Mouse (Mus musculus) thymus, adult 18-20 months (tissue): ENCODE data around the gene Lpp.

Experiments used
- DNase-seq, 2 experiments: peaks; one replicate each; pipeline ENCODE4 v3.0.0; 2022; ENCODE audit warnings: mixed read lengths in 2 of 2

The Lpp gene

GRCm38 (mm10) chr16:24822182-24822875 lies 429.0 kb downstream of the Lpp start:
- no peak for DNase-seq

- no peak for DNase-seq
Observed at GRCm38 (mm10) chr16:24822918-24823317, 429.6 kb downstream of the Lpp start.

GRCm38 (mm10) chr16:24826390-24826789 lies 433.1 kb downstream of the Lpp start:
- DNase-seq = no peak

- DNase-seq = no peak
Observed at GRCm38 (mm10) chr16:24828207-24828803, 435.0 kb downstream of the Lpp start.

GRCm38 (mm10) chr16:24829860-24830259 lies 436.6 kb downstream of the Lpp start:
- DNase-seq = no peak

GRCm38 (mm10) chr16:24830939-24831338 lies 437.6 kb downstream of the Lpp start:
- DNase-seq = no peak

GRCm38 (mm10) chr16:24833221-24833620 lies 439.9 kb downstream of the Lpp start:
- no peak for DNase-seq

- no peak for DNase-seq
Observed at GRCm38 (mm10) chr16:24834536-24834935, 441.2 kb downstream of the Lpp start.

- DNase-seq = no peak
Observed at GRCm38 (mm10) chr16:24836550-24836949, 443.2 kb downstream of the Lpp start.

GRCm38 (mm10) chr16:24839018-24839417 lies 445.7 kb downstream of the Lpp start:
- no peak for DNase-seq

- no peak for DNase-seq
Observed at GRCm38 (mm10) chr16:24840073-24840472, 446.8 kb downstream of the Lpp start.

GRCm38 (mm10) chr16:24846141-24846540 lies 452.8 kb downstream of the Lpp start:
- no peak for DNase-seq

GRCm38 (mm10) chr16:24859509-24860140 lies 466.3 kb downstream of the Lpp start:
- no peak for DNase-seq

GRCm38 (mm10) chr16:24860445-24860844 lies 467.1 kb downstream of the Lpp start:
- DNase-seq = peak in 1 of 2 experiments; percentile 8

- DNase-seq = no peak
Observed at GRCm38 (mm10) chr16:24861374-24861773, 468.1 kb downstream of the Lpp start.

GRCm38 (mm10) chr16:24874235-24874634 lies 480.9 kb downstream of the Lpp start:
- DNase-seq = no peak

GRCm38 (mm10) chr16:24875661-24876060 lies 482.4 kb downstream of the Lpp start:
- no peak for DNase-seq

- DNase-seq = no peak
Observed at GRCm38 (mm10) chr16:24878977-24879376, 485.7 kb downstream of the Lpp start.

- no peak for DNase-seq
Observed at GRCm38 (mm10) chr16:24880698-24881097, 487.4 kb downstream of the Lpp start.

- no peak for DNase-seq
Observed at GRCm38 (mm10) chr16:24881981-24882775, 488.9 kb downstream of the Lpp start.

GRCm38 (mm10) chr16:24884017-24884416 lies 490.7 kb downstream of the Lpp start:
- DNase-seq = no peak

GRCm38 (mm10) chr16:24886346-24886745 lies 493.0 kb downstream of the Lpp start:
- DNase-seq = no peak

GRCm38 (mm10) chr16:24886943-24887342 lies 493.6 kb downstream of the Lpp start:
- peak; percentile 33 to 60 for DNase-seq
